ENCODE assay signal across 30 mouse cellular contexts in genomic region chr2:38992004-38992403, GRCm38 (mm10). TPM values are rescaled to one million over a fixed set of nuclear protein-coding genes. Genes with fewer than 3 reads are reported as not detected.
DNase-seq lines count a peak whose midpoint lies in the region; ATAC-seq and TF ChIP-seq lines count a peak whose summit lies in the region.
"Had no signal": no experiment of that assay in that cellular context is flagged by ENCODE, and none has a peak within 500 bp of the region (broad histone marks: within the 10 kb centered on the region; RNA-seq: fewer than 3 reads in every experiment).

No protein-coding gene starts in this region.

- no peak overlapping the region for H3K4me2 ChIP-seq in lung, embryonic 15.5 days
- H3K4me2 ChIP-seq in intestine, embryonic 14.5 days (ENCODE audit: low read length): no peak overlapping the region
- H3K4me2 ChIP-seq in intestine, postnatal 0 days (replicated peaks; ENCODE audit: low read depth): 0 out of 2 replicates have a peak overlapping the region, but pooled peaks have one; percentile 24
- no peak overlapping the region for H3K4me2 ChIP-seq in stomach, embryonic 16.5 days (ENCODE audit: low read depth, low read length)
- H3K4me2 ChIP-seq: forebrain, embryonic 13.5 days; heart, embryonic 12.5 days; heart, embryonic 15.5 days; hindbrain, embryonic 13.5 days had no signal

- TF ChIP-seq CTCF in intestine, postnatal 0 days (IDR thresholded peaks at IDR 0.05; ENCODE audit: low read depth): no peak

- ATAC-seq in lung, embryonic 15.5 days (ENCODE audit: borderline replicate concordance, extremely low read depth, low FRiP score, low TSS enrichment): 0 out of 2 replicates have a peak, but pooled peaks have one; percentile 20
- ATAC-seq in intestine, embryonic 14.5 days (replicated peaks; ENCODE audit: low FRiP score, low TSS enrichment, low read depth): peak; percentile 20; the same call in 1 of the 2 replicates
- ATAC-seq in intestine, postnatal 0 days: peak; percentile 50; the same call in 1 of the 2 replicates
- peak; percentile 22; the same call in 1 of the 2 replicates for ATAC-seq in stomach, embryonic 16.5 days (ENCODE audit: insufficient read depth, low FRiP score)
- ATAC-seq: activated CD4-positive, CD25-positive, alpha-beta regulatory T cell, adult 4 months; forebrain, embryonic 13.5 days; forebrain, embryonic 16.5 days; hindbrain, embryonic 16.5 days had no signal

- DNase-seq in lung, postnatal 10 days: no peak
- no peak for DNase-seq in intestine, embryonic 14.5 days (ENCODE audit: low spot score)
- no peak for DNase-seq in layer of hippocampus, postnatal 36 days
- DNase-seq in left cerebral cortex, postnatal 14 days (ENCODE audit: low spot score in 2 of 2): no peak
- DNase-seq in Muller cell, postnatal 12 days (ENCODE audit: inconsistent ontology term): no peak
- DNase-seq: adrenal gland, adult 8-10 months; B cell, adult 2 months; cerebellum, adult 11-12 months; cerebellum, adult 8-10 months; cerebellum, postnatal 10 days; cerebellum, postnatal 36 days; gastrocnemius, adult 2 months; gastrocnemius, postnatal 14 days; heart, adult 11 months; heart, postnatal 10 days; heart, postnatal 36 days had no signal

- H3K4me3 ChIP-seq in lung, embryonic 15.5 days: no peak overlapping the region
- no peak overlapping the region for H3K4me3 ChIP-seq in intestine, embryonic 14.5 days (ENCODE audit: low read depth, low read length)
- no peak overlapping the region for H3K4me3 ChIP-seq in intestine, postnatal 0 days (ENCODE audit: low read depth, low read length)
- no peak overlapping the region for H3K4me3 ChIP-seq in stomach, embryonic 16.5 days (replicated peaks; ENCODE audit: low read length)
- H3K4me3 ChIP-seq: forebrain, embryonic 10.5 days; forebrain, embryonic 13.5 days; gastrocnemius, adult 2 months; heart, embryonic 12.5 days; heart, embryonic 15.5 days; hindbrain, embryonic 10.5 days; hindbrain, embryonic 13.5 days had no signal

- intact Hi-C loops in left cerebral cortex, postnatal 14 days (cut with DNase I): no loop called here

- H3K9ac ChIP-seq in lung, embryonic 15.5 days: no peak overlapping the region
- no peak overlapping the region for H3K9ac ChIP-seq in intestine, embryonic 14.5 days (ENCODE audit: low read length)
- no peak overlapping the region for H3K9ac ChIP-seq in intestine, postnatal 0 days (ENCODE audit: low read depth, low read length)
- no peak overlapping the region for H3K9ac ChIP-seq in stomach, embryonic 16.5 days (ENCODE audit: low read length)
- H3K9ac ChIP-seq: forebrain, embryonic 13.5 days; heart, embryonic 12.5 days; heart, embryonic 15.5 days had no signal

- no peaks in the 10 kb centered on the region for H3K9me3 ChIP-seq in lung, embryonic 15.5 days
- H3K9me3 ChIP-seq in intestine, embryonic 14.5 days (ENCODE audit: control insufficient read depth, low read length): no peaks in the 10 kb centered on the region
- no peaks in the 10 kb centered on the region for H3K9me3 ChIP-seq in intestine, postnatal 0 days (ENCODE audit: control insufficient read depth)
- H3K9me3 ChIP-seq in stomach, embryonic 16.5 days (replicated peaks; ENCODE audit: control insufficient read depth, low read length): no peaks in the 10 kb centered on the region
- H3K9me3 ChIP-seq: forebrain, embryonic 10.5 days; forebrain, embryonic 13.5 days; G1E; heart, embryonic 12.5 days; heart, embryonic 15.5 days; hindbrain, embryonic 10.5 days; hindbrain, embryonic 13.5 days had no signal

- H3K4me1 ChIP-seq in lung, embryonic 15.5 days: 0 out of 2 replicates have a peak, but pooled peaks cover 7% of the 10 kb centered on the region
- H3K4me1 ChIP-seq in intestine, embryonic 14.5 days (replicated peaks; ENCODE audit: control insufficient read depth, insufficient read depth, low read length): 0 out of 2 replicates have a peak, but pooled peaks cover 4% of the 10 kb centered on the region
- no peaks in the 10 kb centered on the region for H3K4me1 ChIP-seq in intestine, postnatal 0 days (replicated peaks; ENCODE audit: control insufficient read depth, insufficient read depth, low read length)
- H3K4me1 ChIP-seq in stomach, embryonic 16.5 days (ENCODE audit: control insufficient read depth, insufficient read depth, low read length): peaks cover 15% of the 10 kb centered on the region
- H3K4me1 ChIP-seq: forebrain, embryonic 10.5 days; heart, embryonic 12.5 days; hindbrain, embryonic 10.5 days had no signal

- H3K36me3 ChIP-seq in lung, embryonic 15.5 days: no peaks in the 10 kb centered on the region
- H3K36me3 ChIP-seq in intestine, embryonic 14.5 days (ENCODE audit: control insufficient read depth, insufficient read depth, low read length): no peaks in the 10 kb centered on the region
- no peaks in the 10 kb centered on the region for H3K36me3 ChIP-seq in intestine, postnatal 0 days (ENCODE audit: control insufficient read depth, insufficient read depth)
- H3K36me3 ChIP-seq in stomach, embryonic 16.5 days (ENCODE audit: control insufficient read depth, insufficient read depth, low read length): no peaks in the 10 kb centered on the region
- H3K36me3 ChIP-seq: forebrain, embryonic 10.5 days; G1E; heart, embryonic 12.5 days; heart, embryonic 15.5 days; hindbrain, embryonic 10.5 days; hindbrain, embryonic 13.5 days had no signal

- no peaks in the 10 kb centered on the region for H3K27me3 ChIP-seq in lung, embryonic 15.5 days
- no peaks in the 10 kb centered on the region for H3K27me3 ChIP-seq in intestine, embryonic 14.5 days (replicated peaks; ENCODE audit: control insufficient read depth, insufficient read depth, low read length)
- no peaks in the 10 kb centered on the region for H3K27me3 ChIP-seq in intestine, postnatal 0 days (replicated peaks; ENCODE audit: control insufficient read depth, insufficient read depth, low read length)
- no peaks in the 10 kb centered on the region for H3K27me3 ChIP-seq in stomach, embryonic 16.5 days (ENCODE audit: control insufficient read depth, insufficient read depth, low read length)
- H3K27me3 ChIP-seq: CH12.LX; forebrain, embryonic 13.5 days; heart, embryonic 12.5 days; heart, embryonic 15.5 days had no signal

- WGBS in lung, embryonic 15.5 days: 39% methylated on average over 4 of the region's 4 CpGs
- WGBS in intestine, embryonic 14.5 days: 46% methylated on average over 4 of the region's 4 CpGs
- 40% methylated on average over 4 of the region's 4 CpGs for WGBS in intestine, postnatal 0 days
- WGBS in stomach, embryonic 16.5 days: 48% methylated on average over 4 of the region's 4 CpGs

- no peak overlapping the region for H3K27ac ChIP-seq in lung, embryonic 15.5 days
- H3K27ac ChIP-seq in intestine, embryonic 14.5 days (ENCODE audit: low read depth): no peak overlapping the region
- H3K27ac ChIP-seq in intestine, postnatal 0 days (ENCODE audit: low read depth, low read length): no peak overlapping the region
- H3K27ac ChIP-seq in stomach, embryonic 16.5 days (ENCODE audit: low read length): peak overlapping the region; percentile 42; the same call in 1 of the 2 replicates
- H3K27ac ChIP-seq: forebrain, embryonic 10.5 days; gastrocnemius, adult 2 months; heart, embryonic 15.5 days; hindbrain, embryonic 10.5 days; hindbrain, embryonic 13.5 days had no signal

RNA-seq across cellular contexts. Expression of gene Wdr38, which starts 5.3 kb away (rescaled TPM):
- 1.4 and 2.1 TPM in 2 replicates for polyA plus RNA-seq in lung, embryonic 15.5 days (2015; fragmentation: Nextera tagmentation; extraction: Ambion mirVana)
- 1.1 and 1.3 TPM in 2 replicates for polyA plus RNA-seq in intestine, embryonic 14.5 days (2014; fragmentation: Nextera tagmentation; extraction: Ambion mirVana)
- 0.47 and 0.78 TPM in 2 replicates for polyA plus RNA-seq in intestine, postnatal 0 days (2015; fragmentation: Nextera tagmentation; extraction: Ambion mirVana)
- 1.7 and 1.9 TPM in 2 replicates for polyA plus RNA-seq in stomach, embryonic 16.5 days (2015; fragmentation: Nextera tagmentation; extraction: Ambion mirVana)
- total RNA-seq in layer of hippocampus, postnatal 36 days (2021): under 1 TPM; 0.51 to 0.65 TPM
- under 1 TPM; 0.40 to 0.51 TPM for total RNA-seq in left cerebral cortex, postnatal 14 days (2021)

RNA-seq across cellular contexts. Expression of gene Arpc5l, which starts 13.1 kb away (rescaled TPM):
- 126 and 129 TPM in 2 replicates for polyA plus RNA-seq in lung, embryonic 15.5 days (2015; fragmentation: Nextera tagmentation; extraction: Ambion mirVana)
- polyA plus RNA-seq in intestine, embryonic 14.5 days (2014; fragmentation: Nextera tagmentation; extraction: Ambion mirVana): 117 and 124 TPM in 2 replicates
- 68.3 and 73.3 TPM in 2 replicates for polyA plus RNA-seq in intestine, postnatal 0 days (2015; fragmentation: Nextera tagmentation; extraction: Ambion mirVana)
- 102 and 114 TPM in 2 replicates for polyA plus RNA-seq in stomach, embryonic 16.5 days (2015; fragmentation: Nextera tagmentation; extraction: Ambion mirVana)
- 100 to 1,000 TPM in 1 of 2 experiments, 10 to 100 TPM in 1; 92.9 to 106 TPM for total RNA-seq in layer of hippocampus, postnatal 36 days (2021)
- 100 to 1,000 TPM; 100 to 107 TPM for total RNA-seq in left cerebral cortex, postnatal 14 days (2021)

RNA-seq across cellular contexts. Expression of gene Rpl35, which starts 13.4 kb away (rescaled TPM):
- 831 and 909 TPM in 2 replicates for polyA plus RNA-seq in lung, embryonic 15.5 days (2015; fragmentation: Nextera tagmentation; extraction: Ambion mirVana)
- polyA plus RNA-seq in intestine, embryonic 14.5 days (2014; fragmentation: Nextera tagmentation; extraction: Ambion mirVana): 1,154 and 1,176 TPM in 2 replicates
- 585 and 607 TPM in 2 replicates for polyA plus RNA-seq in intestine, postnatal 0 days (2015; fragmentation: Nextera tagmentation; extraction: Ambion mirVana)
- 789 and 1,020 TPM in 2 replicates for polyA plus RNA-seq in stomach, embryonic 16.5 days (2015; fragmentation: Nextera tagmentation; extraction: Ambion mirVana)
- 100 to 1,000 TPM; 261 to 262 TPM for total RNA-seq in layer of hippocampus, postnatal 36 days (2021)
- total RNA-seq in left cerebral cortex, postnatal 14 days (2021): 100 to 1,000 TPM; 234 to 241 TPM
